Mouse (Mus musculus) thymus, postnatal 14 days (tissue): ENCODE measurements around the gene Zdhhc25.

ENCODE experiments used
- DNase-seq: peaks from one replicate; pipeline ENCODE4 v3.0.0; 2021

Zdhhc25 gene

GRCm38 (mm10) chr15:88635205-88635604 is 35.1 kb downstream of the Zdhhc25 start:
- DNase-seq: peak; percentile 10

DNA sequence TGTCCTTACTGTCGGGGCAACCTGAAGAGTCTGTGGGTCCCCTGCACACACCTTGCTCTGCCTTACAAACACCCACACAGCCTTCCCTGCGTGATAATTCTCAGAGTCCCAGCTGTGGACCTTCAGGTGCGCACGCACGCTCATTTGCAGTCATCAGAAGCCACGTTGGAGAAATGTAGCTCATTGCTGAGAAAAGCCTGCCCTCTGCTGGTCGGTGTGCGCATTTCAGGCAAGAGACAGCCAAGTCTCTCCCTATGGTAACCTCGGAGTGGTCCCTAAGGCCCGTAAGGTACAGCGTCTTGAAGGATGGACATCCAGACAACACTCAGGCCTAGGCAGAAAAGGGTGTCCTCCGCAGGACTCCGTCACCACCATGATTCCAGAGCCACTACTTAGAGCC is 50.9 kb downstream of the Zdhhc25 start:
- peak; percentile 54 for DNase-seq
